Mouse (Mus musculus) hindbrain, embryonic 11.5 days (tissue): ENCODE results near the gene Cygb. TPM values are rescaled to one million over a fixed set of nuclear protein-coding genes. Genes with fewer than 3 reads are reported as not detected.
"Not testable (repeated sequence)": the region's sequence is repeated elsewhere in the genome, so short reads cannot be mapped to it uniquely, and the experiment has no call there.

Experiments
- ATAC-seq: fragments of 200-750 bp; cut with Nextera tagmentation; 2 replicates; pipeline ENCODE4 v1.8.0; 2017; ENCODE audit warnings: mild to moderate bottlenecking, moderate TSS enrichment, moderate library complexity; ENCODE audit not compliant: low FRiP score
- DNase-seq: peaks from one replicate; pipeline ENCODE4 v3.0.0-alpha.2; 2015; ENCODE audit warnings: low spot score
- H3K27ac ChIP-seq: fragments of 300-500 bp; sonication (generic); 2 replicates; pipeline ENCODE4 v1.5.1; 2014; ENCODE audit warnings: mild to moderate bottlenecking, low read depth, low read length
- H3K27me3 ChIP-seq: fragments of 300-500 bp; sonication (generic); 2 replicates; pipeline ENCODE4 v1.6.1; 2014; ENCODE audit warnings: mild to moderate bottlenecking, low read length, moderate library complexity, mixed read lengths; ENCODE audit not compliant: control insufficient read depth, insufficient read depth
- H3K36me3 ChIP-seq: fragments of 300-500 bp; sonication (generic); 2 replicates; pipeline ENCODE4 v1.6.1; 2014; ENCODE audit warnings: mild to moderate bottlenecking, low read length, moderate library complexity, mixed read lengths; ENCODE audit not compliant: control insufficient read depth, insufficient read depth
- H3K4me1 ChIP-seq: fragments of 300-500 bp; sonication (generic); replicated peaks from 2 replicates; pipeline ENCODE4 v1.6.1; 2014; ENCODE audit warnings: low read length, mixed read lengths; ENCODE audit not compliant: control insufficient read depth, insufficient read depth
- H3K4me2 ChIP-seq: fragments of 300-500 bp; sonication (generic); replicated peaks from 2 replicates; pipeline ENCODE4 v1.6.1; 2014; ENCODE audit warnings: mild to moderate bottlenecking, low read depth, low read length
- H3K4me3 ChIP-seq: fragments of 300-500 bp; sonication (generic); 2 replicates; pipeline ENCODE4 v1.5.1; 2014; ENCODE audit warnings: low read depth, low read length
- H3K9ac ChIP-seq: fragments of 300-500 bp; sonication (generic); 2 replicates; pipeline ENCODE4 v1.6.1; 2014; ENCODE audit warnings: low read depth, low read length
- H3K9me3 ChIP-seq: fragments of 300-500 bp; sonication (generic); 2 replicates; pipeline ENCODE4 v1.6.1; 2016; ENCODE audit warnings: low read length; ENCODE audit not compliant: control insufficient read depth
- WGBS: fragments of 180-500 bp; shearing (Covaris S2); extraction: QIAGEN DNeasy Blood & Tissue Kit; methylation state at CpG from one replicate; pipeline ENCODE4 v1.1.7; 2014; 5-methylcytosine and 5-hydroxymethylcytosine counted together
- polyA plus RNA-seq: library from polyadenylated mRNA; unstranded; fragments of >200 nt; fragmentation: Nextera tagmentation; extraction: Ambion mirVana; gene quantifications from 2 replicates; pipeline ENCODE4 v1.2.1, GENCODE M21; 2014

Gene Cygb
- polyA plus RNA-seq, 1 experiment from 2014 or later: 2.4 TPM

GRCm38 (mm10) chr11:116642681-116643578 lies 11.2 kb downstream of the Cygb start:
- Histone ChIP-seq H3K9me3 (no peaks in the 10 kb centered on the region), H3K4me1 (peaks cover 7% of the 10 kb centered on the region; the same call in 1 of the 2 replicates), H3K4me2 (peak overlapping the region; percentile 49), H3K9ac (peak overlapping the region; percentile 50; the same call in 1 of the 2 replicates), H3K27me3 (no peaks in the 10 kb centered on the region), H3K36me3 (no peaks in the 10 kb centered on the region), H3K27ac (peak overlapping the region; percentile 30; the same call in 1 of the 2 replicates), H3K4me3 (peak overlapping the region; percentile 22)
- 38% methylated on average over 14 of the region's 14 CpGs for WGBS
- ATAC-seq (peak; percentile 78; the same call in 1 of the 2 replicates), DNase-seq (peak; percentile 96)

DNA sequence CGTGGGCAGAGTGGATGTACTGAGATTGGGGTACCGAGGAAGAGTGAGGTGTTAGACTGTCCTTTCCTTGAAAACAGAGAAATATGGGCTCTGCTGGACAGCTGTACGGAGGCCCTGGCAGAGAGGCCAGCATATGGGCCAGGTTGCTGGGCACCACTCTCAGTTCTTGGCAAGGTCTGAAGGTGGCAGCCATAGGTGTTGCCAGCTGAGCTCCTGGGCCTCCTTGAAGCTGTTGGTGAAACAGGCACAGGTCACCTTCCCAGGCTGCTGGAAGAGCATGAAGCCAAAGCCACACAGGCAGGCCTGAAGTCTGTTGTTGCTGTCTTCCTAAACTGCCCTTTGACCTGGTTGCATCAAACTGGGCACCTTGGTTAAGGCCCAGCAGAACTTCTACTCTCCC lies 12.4 kb downstream of the Cygb start:
- DNase-seq (no peak), ATAC-seq (no peak)
- no peaks in the 10 kb centered on the region for H3K9me3 ChIP-seq
- no peak overlapping the region for H3K9ac ChIP-seq
- no peaks in the 10 kb centered on the region for H3K27me3 ChIP-seq
- H3K36me3 ChIP-seq: no peaks in the 10 kb centered on the region
- peaks cover 4% of the 10 kb centered on the region; the same call in 1 of the 2 replicates for H3K4me1 ChIP-seq
- H3K27ac ChIP-seq: no peak overlapping the region
- no peak overlapping the region for H3K4me3 ChIP-seq
- no peak overlapping the region for H3K4me2 ChIP-seq
- 61% methylated on average over 3 of the region's 3 CpGs for WGBS

- H3K4me3 ChIP-seq: no peak overlapping the region
- H3K9me3 ChIP-seq: no peaks in the 10 kb centered on the region
- H3K36me3 ChIP-seq: no peaks in the 10 kb centered on the region
- no peak overlapping the region for H3K4me2 ChIP-seq
- no peak overlapping the region for H3K9ac ChIP-seq
- H3K27me3 ChIP-seq: no peaks in the 10 kb centered on the region
- no peak for ATAC-seq
- WGBS: 49% methylated on average over 5 of the region's 5 CpGs
- peaks cover 4% of the 10 kb centered on the region; the same call in 1 of the 2 replicates for H3K4me1 ChIP-seq
- DNase-seq: peak; percentile 55
- no peak overlapping the region for H3K27ac ChIP-seq
Observed at GRCm38 (mm10) chr11:116641168-116641567, 12.9 kb downstream of the Cygb start.

- DNase-seq, H3K36me3 ChIP-seq, H3K4me1 ChIP-seq, H3K9ac ChIP-seq, ATAC-seq, H3K27ac ChIP-seq, H3K4me3 ChIP-seq, H3K27me3 ChIP-seq, H3K4me2 ChIP-seq, H3K9me3 ChIP-seq: not testable (repeated sequence)
- 71% methylated on average over 8 of the region's 8 CpGs for WGBS
Observed at GRCm38 (mm10) chr11:116636607-116637006, 17.5 kb downstream of the Cygb start.

GRCm38 (mm10) chr11:116632962-116633361 lies 21.2 kb downstream of the Cygb start:
- Histone ChIP-seq H3K27me3 (no peaks in the 10 kb centered on the region), H3K27ac (no peak overlapping the region), H3K4me2 (no peak overlapping the region), H3K36me3 (no peaks in the 10 kb centered on the region), H3K4me1 (no peaks in the 10 kb centered on the region), H3K9me3 (no peaks in the 10 kb centered on the region), H3K4me3 (no peak overlapping the region), H3K9ac (no peak overlapping the region)
- no peak for DNase-seq
- no peak for ATAC-seq
- 86% methylated on average over 10 of the region's 10 CpGs for WGBS

DNA sequence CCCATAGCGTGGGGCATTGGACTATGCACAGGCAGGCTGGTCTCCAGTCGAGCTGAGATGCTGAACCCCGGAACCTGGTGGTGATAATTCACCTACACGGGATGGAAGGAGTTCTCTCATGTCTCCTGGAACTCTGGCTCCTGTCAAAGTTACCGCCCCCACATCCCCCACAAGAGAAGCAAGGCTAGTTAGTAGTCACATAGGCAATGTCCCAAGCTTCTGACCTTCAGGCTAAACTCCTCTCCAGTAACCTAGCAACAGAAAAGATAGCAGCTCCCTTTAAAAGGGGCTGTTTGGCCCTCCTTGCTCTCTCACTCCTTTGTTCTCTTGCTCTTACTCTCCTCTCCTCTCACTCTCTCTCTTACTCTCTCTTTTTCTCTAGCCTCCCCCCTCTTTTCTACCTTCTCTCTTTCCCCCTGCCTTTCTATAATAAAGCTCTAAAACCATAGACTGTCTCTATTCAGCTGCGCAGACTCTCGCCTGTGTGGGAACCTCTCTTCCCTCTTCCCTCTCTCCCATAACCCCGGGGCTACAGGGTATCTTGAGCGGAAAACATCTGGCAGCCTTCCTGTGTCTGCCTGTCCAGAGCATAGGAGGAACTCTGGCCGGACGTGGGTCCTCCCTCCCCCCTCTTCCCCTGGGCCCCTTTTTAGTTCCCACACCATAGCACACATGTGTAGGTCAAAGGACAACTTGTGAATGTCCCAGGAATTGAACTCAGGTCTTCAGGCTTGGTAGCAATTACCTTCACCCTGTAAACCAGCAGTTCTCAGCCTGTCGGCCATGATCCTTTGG lies 23.7 kb downstream of the Cygb start:
- no peaks in the 10 kb centered on the region for H3K4me1 ChIP-seq
- no peaks in the 10 kb centered on the region for H3K27me3 ChIP-seq
- no peak overlapping the region for H3K9ac ChIP-seq
- H3K9me3 ChIP-seq: no peaks in the 10 kb centered on the region
- 56% methylated on average over 12 of the region's 12 CpGs for WGBS
- no peak overlapping the region for H3K27ac ChIP-seq
- DNase-seq (no peak), ATAC-seq (no peak)
- no peak overlapping the region for H3K4me2 ChIP-seq
- H3K36me3 ChIP-seq: no peaks in the 10 kb centered on the region
- no peak overlapping the region for H3K4me3 ChIP-seq

- Histone ChIP-seq H3K27me3 (peaks cover 1% of the 10 kb centered on the region), H3K4me1 (no peaks in the 10 kb centered on the region), H3K4me3 (no peak overlapping the region), H3K27ac (no peak overlapping the region), H3K9ac (no peak overlapping the region), H3K36me3 (no peaks in the 10 kb centered on the region), H3K4me2 (no peak overlapping the region), H3K9me3 (no peaks in the 10 kb centered on the region)
- ATAC-seq (no peak), DNase-seq (no peak)
- 87% methylated on average over 6 of the region's 6 CpGs for WGBS
Observed at GRCm38 (mm10) chr11:116629472-116629871, 24.6 kb downstream of the Cygb start.

DNA sequence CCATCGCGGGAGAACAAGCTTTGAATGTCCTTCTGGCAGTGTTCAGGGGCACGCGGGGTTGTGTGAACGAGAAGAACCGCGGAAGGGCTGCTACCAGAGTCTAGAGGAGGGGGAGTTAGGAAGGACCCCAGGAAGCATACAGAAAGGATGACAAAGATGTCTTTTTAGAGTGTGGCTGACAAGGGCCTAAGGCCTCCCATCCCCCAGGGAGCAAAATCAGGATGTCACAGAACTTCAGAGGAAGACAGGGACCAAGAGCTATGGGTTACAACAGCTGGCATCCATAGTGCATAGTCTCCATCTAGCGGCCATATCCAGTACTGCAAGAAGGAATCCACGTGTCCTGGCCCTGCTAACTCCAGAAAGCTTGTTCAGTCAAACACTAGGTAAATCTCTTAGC lies 25.4 kb downstream of the Cygb start:
- H3K27me3 ChIP-seq: peaks cover 9% of the 10 kb centered on the region
- DNase-seq: peak; percentile 95
- H3K9me3 ChIP-seq: no peaks in the 10 kb centered on the region
- H3K9ac ChIP-seq: no peak overlapping the region
- H3K4me1 ChIP-seq: peaks cover 4% of the 10 kb centered on the region
- 59% methylated on average over 9 of the region's 9 CpGs for WGBS
- no peak overlapping the region for H3K4me3 ChIP-seq
- H3K27ac ChIP-seq: no peak overlapping the region
- H3K4me2 ChIP-seq: no peak overlapping the region
- no peaks in the 10 kb centered on the region for H3K36me3 ChIP-seq
- ATAC-seq: 0 out of 2 replicates have a peak, but pooled peaks have one; percentile 30
